Mouse (Mus musculus): Measurements from ENCODE around the gene Tenm3. TPM values are rescaled to one million over a fixed set of nuclear protein-coding genes. Genes with fewer than 3 reads are reported as not detected.
"Not testable (repeated sequence)": the region's sequence is repeated elsewhere in the genome, so short reads cannot be mapped to it uniquely, and the experiment has no call there.

Tenm3 gene
- polyA plus RNA-seq, 1 experiment, result 106 TPM

- no peak overlapping the region for H3K27ac ChIP-seq (ENCODE audit: insufficient read depth, low read length)
- TF ChIP-seq POLR2A (IDR thresholded peaks at IDR 0.05; ENCODE audit: low read depth, low read length) (no peak), CTCF (IDR thresholded peaks at IDR 0.05; ENCODE audit: borderline replicate concordance, insufficient read depth, low read length) (no peak)
- H3K4me1 ChIP-seq (ENCODE audit: control insufficient read depth, insufficient read depth, low read length), result no peaks in the 10 kb centered on the region
- H3K4me3 ChIP-seq (ENCODE audit: insufficient read depth, low read length), result no peak overlapping the region
These were observed 644.6 kb downstream of the Tenm3 start for GRCm38 (mm10) chr8:48199171-48199570.

DNA sequence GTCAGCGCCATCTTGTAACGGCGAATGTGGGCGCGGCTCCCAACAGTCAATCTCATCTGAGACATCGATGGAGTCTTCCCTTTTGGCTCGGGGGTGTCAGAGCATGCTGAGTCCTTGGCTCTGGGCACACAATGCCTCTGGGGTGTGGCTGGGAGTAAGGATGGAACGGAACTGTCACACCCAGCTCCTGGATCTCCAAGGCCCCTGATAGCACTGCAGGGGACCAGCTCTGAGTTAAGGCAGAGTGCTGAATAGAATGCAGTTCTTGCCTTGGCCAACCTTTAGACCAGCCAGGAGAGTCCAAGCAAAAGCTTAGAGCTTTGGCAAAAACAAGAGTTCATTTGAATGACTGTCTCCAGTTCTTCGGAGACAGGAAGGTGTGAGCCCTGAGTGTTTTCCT is 647.8 kb downstream of the Tenm3 start:
- no peak for TF ChIP-seq CTCF (IDR thresholded peaks at IDR 0.05; ENCODE audit: borderline replicate concordance, insufficient read depth, low read length)
- no peak for TF ChIP-seq POLR2A (IDR thresholded peaks at IDR 0.05; ENCODE audit: low read depth, low read length)
- Histone ChIP-seq H3K4me1 (ENCODE audit: control insufficient read depth, insufficient read depth, low read length) (no peaks in the 10 kb centered on the region), H3K27ac (ENCODE audit: insufficient read depth, low read length) (no peak overlapping the region), H3K4me3 (ENCODE audit: insufficient read depth, low read length) (no peak overlapping the region)

DNA sequence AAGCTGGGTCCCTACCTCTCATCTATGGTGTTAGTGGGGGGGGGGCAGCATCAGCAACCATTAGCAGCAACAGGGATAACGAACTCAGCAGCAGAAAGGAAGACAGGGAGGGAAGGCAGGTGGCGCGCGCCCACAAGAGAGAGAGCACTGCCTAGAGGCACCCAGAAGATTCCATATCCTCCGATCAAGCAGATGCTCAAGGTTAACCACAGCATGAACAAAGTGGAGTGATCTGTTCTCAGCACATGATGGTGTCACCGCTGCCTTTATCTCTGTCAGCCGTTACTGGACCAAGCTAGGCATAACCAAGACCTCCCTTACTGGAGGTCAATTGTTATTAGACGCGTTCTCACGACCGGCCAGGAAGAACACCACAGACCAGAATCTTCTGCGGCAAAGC is 655.2 kb downstream of the Tenm3 start:
- no peak overlapping the region for H3K4me3 ChIP-seq (ENCODE audit: insufficient read depth, low read length)
- no peak for TF ChIP-seq CTCF (IDR thresholded peaks at IDR 0.05; ENCODE audit: borderline replicate concordance, insufficient read depth, low read length)
- TF ChIP-seq POLR2A (IDR thresholded peaks at IDR 0.05; ENCODE audit: low read depth, low read length), result no peak
- H3K27ac ChIP-seq (ENCODE audit: insufficient read depth, low read length), result no peak overlapping the region
- no peaks in the 10 kb centered on the region for H3K4me1 ChIP-seq (ENCODE audit: control insufficient read depth, insufficient read depth, low read length)

- TF ChIP-seq CTCF (IDR thresholded peaks at IDR 0.05; ENCODE audit: borderline replicate concordance, insufficient read depth, low read length) (no peak), POLR2A (IDR thresholded peaks at IDR 0.05; ENCODE audit: low read depth, low read length) (no peak)
- Histone ChIP-seq H3K4me1 (ENCODE audit: control insufficient read depth, insufficient read depth, low read length) (no peaks in the 10 kb centered on the region), H3K4me3 (ENCODE audit: insufficient read depth, low read length) (no peak overlapping the region), H3K27ac (ENCODE audit: insufficient read depth, low read length) (no peak overlapping the region)
These were observed 660.0 kb downstream of the Tenm3 start for GRCm38 (mm10) chr8:48183758-48184157.

- no peaks in the 10 kb centered on the region for H3K4me1 ChIP-seq (ENCODE audit: control insufficient read depth, insufficient read depth, low read length)
- H3K4me3 ChIP-seq (ENCODE audit: insufficient read depth, low read length), result no peak overlapping the region
- TF ChIP-seq CTCF (IDR thresholded peaks at IDR 0.05; ENCODE audit: borderline replicate concordance, insufficient read depth, low read length), result no peak
- TF ChIP-seq POLR2A (IDR thresholded peaks at IDR 0.05; ENCODE audit: low read depth, low read length), result no peak
- no peak overlapping the region for H3K27ac ChIP-seq (ENCODE audit: insufficient read depth, low read length)
These were observed 662.8 kb downstream of the Tenm3 start for GRCm38 (mm10) chr8:48181000-48181399.

DNA sequence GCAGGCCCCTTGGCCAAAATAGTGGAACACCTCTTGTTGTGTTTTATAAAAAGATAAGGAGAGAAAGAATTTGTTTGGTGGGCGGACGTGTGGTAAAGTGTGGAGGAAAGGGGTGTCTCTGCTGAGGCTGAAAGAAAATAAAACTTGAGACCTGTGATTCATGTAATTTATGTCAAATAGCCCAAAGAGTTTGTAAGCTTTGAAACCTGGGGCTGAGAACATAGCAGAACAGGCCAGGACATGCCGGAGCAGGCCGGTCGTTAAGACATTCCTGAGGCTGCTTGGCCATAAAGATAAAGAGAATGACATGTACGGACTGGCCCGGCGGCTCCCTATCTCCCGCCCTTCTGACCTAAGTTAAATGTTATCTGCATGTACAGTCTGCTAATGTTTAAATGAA is 663.6 kb downstream of the Tenm3 start:
- not testable (repeated sequence) for H3K27ac ChIP-seq (ENCODE audit: insufficient read depth, low read length); H3K4me3 ChIP-seq (ENCODE audit: insufficient read depth, low read length); H3K4me1 ChIP-seq (ENCODE audit: control insufficient read depth, insufficient read depth, low read length)

GRCm38 (mm10) chr8:48178993-48179392 is 664.8 kb downstream of the Tenm3 start:
- Histone ChIP-seq H3K27ac (ENCODE audit: insufficient read depth, low read length) (no peak overlapping the region), H3K4me1 (ENCODE audit: control insufficient read depth, insufficient read depth, low read length) (no peaks in the 10 kb centered on the region), H3K4me3 (ENCODE audit: insufficient read depth, low read length) (no peak overlapping the region)
- TF ChIP-seq CTCF (IDR thresholded peaks at IDR 0.05; ENCODE audit: borderline replicate concordance, insufficient read depth, low read length) (no peak), POLR2A (IDR thresholded peaks at IDR 0.05; ENCODE audit: low read depth, low read length) (no peak)

GRCm38 (mm10) chr8:48177876-48178275 is 665.9 kb downstream of the Tenm3 start:
- TF ChIP-seq CTCF (IDR thresholded peaks at IDR 0.05; ENCODE audit: borderline replicate concordance, insufficient read depth, low read length) (no peak), POLR2A (IDR thresholded peaks at IDR 0.05; ENCODE audit: low read depth, low read length) (no peak)
- Histone ChIP-seq H3K27ac (ENCODE audit: insufficient read depth, low read length) (no peak overlapping the region), H3K4me3 (ENCODE audit: insufficient read depth, low read length) (no peak overlapping the region), H3K4me1 (ENCODE audit: control insufficient read depth, insufficient read depth, low read length) (no peaks in the 10 kb centered on the region)
